Mouse (Mus musculus) midbrain, embryonic 11.5 days (tissue): ENCODE measurements around the gene Nek10. TPM values are rescaled to one million over a fixed set of nuclear protein-coding genes. Genes with fewer than 3 reads are reported as not detected.

Experiments
- ATAC-seq: fragments of 200-750 bp; cut with Nextera tagmentation; 2 replicates; pipeline ENCODE4 v1.8.0; 2017; ENCODE audit warnings: moderate TSS enrichment, moderate library complexity; ENCODE audit not compliant: low FRiP score
- DNase-seq: peaks from one replicate; pipeline ENCODE4 v3.0.0; 2015; ENCODE audit warnings: low spot score; ENCODE audit errors: missing footprints
- H3K27ac ChIP-seq: fragments of 300-500 bp; sonication (generic); 2 replicates; pipeline ENCODE4 v1.5.1; 2014; ENCODE audit warnings: low read depth, low read length
- H3K27me3 ChIP-seq: fragments of 300-500 bp; sonication (generic); 2 replicates; pipeline ENCODE4 v1.6.1; 2014; ENCODE audit warnings: mild to moderate bottlenecking, low read length, moderate library complexity, mixed read lengths; ENCODE audit not compliant: control insufficient read depth, insufficient read depth
- H3K36me3 ChIP-seq: fragments of 300-500 bp; sonication (generic); 2 replicates; pipeline ENCODE4 v1.6.1; 2014; ENCODE audit warnings: mild to moderate bottlenecking, low read length, moderate library complexity, mixed read lengths; ENCODE audit not compliant: control insufficient read depth, insufficient read depth
- H3K4me1 ChIP-seq: fragments of 300-500 bp; sonication (generic); 2 replicates; pipeline ENCODE4 v1.6.1; 2014; ENCODE audit warnings: low read length; ENCODE audit not compliant: control insufficient read depth, insufficient read depth
- H3K4me2 ChIP-seq: fragments of 300-500 bp; sonication (generic); 2 replicates; pipeline ENCODE4 v1.6.1; 2014; ENCODE audit warnings: mild to moderate bottlenecking, moderate library complexity
- H3K4me3 ChIP-seq: fragments of 300-500 bp; sonication (generic); 2 replicates; pipeline ENCODE4 v1.5.1; 2014; ENCODE audit warnings: low read depth, low read length
- H3K9ac ChIP-seq: fragments of 300-500 bp; sonication (generic); 2 replicates; pipeline ENCODE4 v1.6.1; 2014; ENCODE audit warnings: low read length
- H3K9me3 ChIP-seq: fragments of 300-500 bp; sonication (generic); 2 replicates; pipeline ENCODE4 v1.6.1; 2016; ENCODE audit warnings: low read length; ENCODE audit not compliant: control insufficient read depth
- WGBS: fragments of 180-500 bp; shearing (Covaris S2); extraction: QIAGEN DNeasy Blood & Tissue Kit; methylation state at CpG from one replicate; pipeline ENCODE4 v1.1.7; 2014; 5-methylcytosine and 5-hydroxymethylcytosine counted together
- polyA plus RNA-seq: library from polyadenylated mRNA; unstranded; fragments of >200 nt; fragmentation: Nextera tagmentation; extraction: Ambion mirVana; gene quantifications from 2 replicates; pipeline ENCODE4 v1.2.1, GENCODE M21; 2014

The Nek10 gene
- polyA plus RNA-seq, 1 experiment from 2014 or later, result 0.03 TPM

- no peak overlapping the region for H3K4me3 ChIP-seq
- 92% methylated on average over 3 of the region's 3 CpGs for WGBS
- no peaks in the 10 kb centered on the region for H3K36me3 ChIP-seq
- no peak overlapping the region for H3K4me2 ChIP-seq
- H3K9ac ChIP-seq, result no peak overlapping the region
- no peaks in the 10 kb centered on the region for H3K9me3 ChIP-seq
- no peak for DNase-seq
- no peaks in the 10 kb centered on the region for H3K4me1 ChIP-seq
- ATAC-seq, result 0 out of 2 replicates have a peak, but pooled peaks have one; percentile 55
- H3K27me3 ChIP-seq, result no peaks in the 10 kb centered on the region
- H3K27ac ChIP-seq, result no peak overlapping the region
Measured at GRCm38 (mm10) chr14:14896399-14897136, 93.4 kb downstream of the Nek10 start.

GRCm38 (mm10) chr14:14904750-14905529 is 101.7 kb downstream of the Nek10 start:
- peak; percentile 79 for ATAC-seq

GRCm38 (mm10) chr14:14905530-14905852 is 102.3 kb downstream of the Nek10 start:
- H3K9me3 ChIP-seq, result no peaks in the 10 kb centered on the region
- H3K4me3 ChIP-seq, result no peak overlapping the region
- no peak overlapping the region for H3K9ac ChIP-seq
- no peak for DNase-seq
- no peaks in the 10 kb centered on the region for H3K27me3 ChIP-seq
- H3K27ac ChIP-seq, result no peak overlapping the region
- 0 out of 2 replicates have a peak, but pooled peaks have one; percentile 40 for ATAC-seq
- H3K4me2 ChIP-seq, result no peak overlapping the region
- WGBS, result 76% methylated on average over 5 of the region's 5 CpGs
- H3K36me3 ChIP-seq, result no peaks in the 10 kb centered on the region
- H3K4me1 ChIP-seq, result no peaks in the 10 kb centered on the region

More at GRCm38 (mm10) chr14:14904750-14905529, 101.7 kb downstream of the Nek10 start:
- peak; percentile 91 for DNase-seq
- H3K4me1 ChIP-seq, result no peaks in the 10 kb centered on the region
- H3K27ac ChIP-seq, result no peak overlapping the region
- WGBS, result 13% methylated on average over 9 of the region's 9 CpGs
- no peaks in the 10 kb centered on the region for H3K27me3 ChIP-seq
- no peak overlapping the region for H3K9ac ChIP-seq
- H3K4me3 ChIP-seq, result no peak overlapping the region
- no peaks in the 10 kb centered on the region for H3K36me3 ChIP-seq
- H3K4me2 ChIP-seq, result peak overlapping the region; percentile 22; the same call in 1 of the 2 replicates
- no peaks in the 10 kb centered on the region for H3K9me3 ChIP-seq

GRCm38 (mm10) chr14:14925615-14926014 is 122.4 kb downstream of the Nek10 start:
- Histone ChIP-seq H3K4me3 (no peak overlapping the region), H3K9me3 (no peaks in the 10 kb centered on the region), H3K4me1 (no peaks in the 10 kb centered on the region), H3K4me2 (no peak overlapping the region), H3K27me3 (no peaks in the 10 kb centered on the region), H3K36me3 (no peaks in the 10 kb centered on the region), H3K27ac (no peak overlapping the region), H3K9ac (no peak overlapping the region)
- no peak for DNase-seq
- WGBS, result 74% methylated on average over 1 of the region's 1 CpGs
- no peak for ATAC-seq

GRCm38 (mm10) chr14:14927559-14927958 is 124.3 kb downstream of the Nek10 start:
- no peak overlapping the region for H3K9ac ChIP-seq
- H3K27me3 ChIP-seq, result no peaks in the 10 kb centered on the region
- H3K4me3 ChIP-seq, result no peak overlapping the region
- DNase-seq, result no peak
- no peak overlapping the region for H3K27ac ChIP-seq
- H3K4me1 ChIP-seq, result no peaks in the 10 kb centered on the region
- H3K9me3 ChIP-seq, result no peaks in the 10 kb centered on the region
- H3K4me2 ChIP-seq, result no peak overlapping the region
- ATAC-seq, result no peak
- WGBS, result 91% methylated on average over 2 of the region's 2 CpGs
- no peaks in the 10 kb centered on the region for H3K36me3 ChIP-seq

- Histone ChIP-seq H3K4me3 (no peak overlapping the region), H3K4me1 (no peaks in the 10 kb centered on the region), H3K4me2 (no peak overlapping the region), H3K27me3 (no peaks in the 10 kb centered on the region), H3K9me3 (no peaks in the 10 kb centered on the region), H3K36me3 (no peaks in the 10 kb centered on the region), H3K27ac (no peak overlapping the region), H3K9ac (no peak overlapping the region)
- DNase-seq (no peak), ATAC-seq (no peak)
- 70% methylated on average over 2 of the region's 2 CpGs for WGBS
Measured at GRCm38 (mm10) chr14:14934977-14935376, 131.8 kb downstream of the Nek10 start.

- Histone ChIP-seq H3K4me2 (no peak overlapping the region), H3K27me3 (no peaks in the 10 kb centered on the region), H3K27ac (no peak overlapping the region), H3K4me3 (no peak overlapping the region), H3K9me3 (no peaks in the 10 kb centered on the region), H3K4me1 (no peaks in the 10 kb centered on the region; the same call in 1 of the 2 replicates), H3K9ac (no peak overlapping the region), H3K36me3 (no peaks in the 10 kb centered on the region)
- DNase-seq (no peak), ATAC-seq (no peak)
Measured at GRCm38 (mm10) chr14:14945930-14946329, 142.7 kb downstream of the Nek10 start.

- Histone ChIP-seq H3K9me3 (no peaks in the 10 kb centered on the region), H3K9ac (no peak overlapping the region), H3K4me3 (no peak overlapping the region), H3K4me2 (no peak overlapping the region), H3K27me3 (no peaks in the 10 kb centered on the region), H3K27ac (no peak overlapping the region), H3K4me1 (no peaks in the 10 kb centered on the region; the same call in 1 of the 2 replicates), H3K36me3 (no peaks in the 10 kb centered on the region)
- WGBS, result 67% methylated on average over 2 of the region's 2 CpGs
- DNase-seq (no peak), ATAC-seq (peak; percentile 61)
Measured at GRCm38 (mm10) chr14:14949023-14949422, 145.8 kb downstream of the Nek10 start.

- Histone ChIP-seq H3K27ac (no peak overlapping the region), H3K4me2 (no peak overlapping the region), H3K27me3 (no peaks in the 10 kb centered on the region), H3K36me3 (no peaks in the 10 kb centered on the region), H3K4me1 (no peaks in the 10 kb centered on the region; the same call in 1 of the 2 replicates), H3K9ac (no peak overlapping the region), H3K9me3 (no peaks in the 10 kb centered on the region), H3K4me3 (no peak overlapping the region)
- WGBS, result 76% methylated on average over 1 of the region's 1 CpGs
- DNase-seq (no peak), ATAC-seq (no peak)
Measured at GRCm38 (mm10) chr14:14951808-14952207, 148.6 kb downstream of the Nek10 start.
